Mouse (Mus musculus) gastrocnemius, postnatal 4 days (tissue): ENCODE data around the gene Ephb1. TPM values are rescaled to one million over a fixed set of nuclear protein-coding genes. Genes with fewer than 3 reads are reported as not detected.

Experiments used
- DNase-seq, 2 experiments: peaks; one replicate each; pipeline ENCODE4 v3.0.0; 2021 to 2022; ENCODE audit warnings: low spot score in 2 of 2, mixed read lengths in 2 of 2
- total RNA-seq, 2 experiments: library from RNA; stranded (reverse); gene quantifications; 2 replicates each; pipeline ENCODE4 v1.2.3; 2021

Gene Ephb1
- total RNA-seq, 2 experiments from 2014 or later, result 4.9 to 5.4 TPM

DNA sequence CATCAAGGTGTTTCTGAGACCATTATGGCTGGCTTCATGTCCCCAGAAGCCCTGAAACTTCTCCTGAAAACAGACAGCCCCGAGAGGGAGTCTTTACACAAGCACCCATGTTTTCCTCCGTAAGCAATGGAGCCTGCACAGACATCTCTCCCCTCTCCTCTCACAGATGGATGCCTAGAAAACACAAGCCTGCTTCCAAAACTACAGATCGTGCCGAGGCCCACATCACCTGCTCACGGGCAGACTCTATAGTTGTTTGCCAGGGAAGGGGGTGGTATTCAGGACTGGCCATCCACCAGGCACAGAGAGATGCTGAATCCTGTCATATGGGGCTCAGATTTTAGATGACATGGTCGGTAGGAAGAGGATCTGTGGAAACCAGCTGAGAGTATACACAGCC is 98.7 kb downstream of the Ephb1 start:
- DNase-seq, result no peak

DNA sequence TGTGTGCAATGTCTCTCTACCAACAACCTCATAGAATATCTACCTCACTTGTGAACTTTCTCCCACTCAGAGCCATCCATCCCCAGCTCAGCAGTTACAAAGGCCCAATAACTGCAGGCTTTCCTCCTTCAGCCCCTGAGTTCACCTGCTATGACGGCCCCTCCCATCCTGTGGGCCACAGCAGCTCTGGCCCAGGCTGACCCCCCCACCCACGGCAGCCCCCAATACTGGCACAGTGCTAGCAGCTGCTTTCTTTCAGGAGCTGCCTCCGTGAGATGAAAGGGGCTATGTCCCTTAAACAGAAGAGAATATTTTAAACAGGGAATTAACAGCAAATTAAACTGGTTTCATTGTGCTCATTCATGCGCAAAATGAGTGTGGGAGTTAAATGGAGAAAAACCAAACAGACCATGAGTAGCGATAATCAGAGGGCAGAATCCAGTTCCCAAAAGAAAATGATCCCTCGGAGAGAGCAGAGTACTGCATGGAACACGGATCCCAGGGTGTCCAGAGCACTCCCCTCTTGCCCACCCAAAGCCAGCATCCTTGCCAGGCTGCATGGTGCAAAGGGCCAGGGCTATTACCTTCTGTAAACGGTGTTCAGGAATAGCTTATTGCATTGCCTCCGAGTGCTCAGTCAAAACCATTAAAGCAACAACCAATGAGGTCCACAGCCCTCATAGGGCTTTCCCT is 105.2 kb downstream of the Ephb1 start:
- no peak for DNase-seq

DNA sequence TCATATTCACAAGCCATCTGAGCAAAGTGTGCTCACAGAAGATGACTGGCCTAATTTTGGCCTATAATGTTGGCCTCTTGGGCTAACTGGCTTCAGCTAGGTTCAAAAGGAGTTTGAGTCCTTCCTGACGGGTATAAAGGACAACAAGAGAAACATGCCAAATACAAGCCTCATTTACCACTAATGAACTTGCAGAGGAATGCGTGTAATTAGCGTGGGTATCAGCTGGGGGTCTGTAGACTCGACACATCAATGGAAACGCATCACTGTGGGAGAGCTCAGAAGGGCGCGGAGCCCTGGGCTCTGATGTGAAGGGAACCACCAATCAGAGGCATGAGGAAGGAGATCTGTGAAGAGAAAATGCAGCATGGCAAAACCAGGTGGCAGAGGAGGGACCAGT is 108.9 kb downstream of the Ephb1 start:
- no peak for DNase-seq

DNA sequence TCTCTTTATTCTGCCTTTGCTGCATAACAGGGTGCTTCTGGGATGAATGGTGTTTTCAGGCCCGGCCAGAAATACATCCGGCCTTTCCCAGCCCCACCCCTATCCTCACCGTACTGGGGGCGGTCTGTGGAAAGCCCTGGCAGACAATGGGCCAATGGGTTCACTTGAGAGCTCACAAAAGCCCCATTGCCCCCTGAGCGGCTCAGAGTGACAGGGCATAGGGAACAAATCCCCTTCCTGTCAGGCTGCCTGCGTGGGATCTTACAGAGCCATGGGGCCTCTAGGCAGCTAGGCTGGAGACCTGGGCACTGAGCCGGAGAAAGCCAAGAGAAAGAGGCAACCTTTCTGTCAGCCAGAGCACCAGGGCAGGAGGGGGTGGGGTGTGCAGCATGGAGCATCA is 111.2 kb downstream of the Ephb1 start:
- DNase-seq, result no peak

DNA sequence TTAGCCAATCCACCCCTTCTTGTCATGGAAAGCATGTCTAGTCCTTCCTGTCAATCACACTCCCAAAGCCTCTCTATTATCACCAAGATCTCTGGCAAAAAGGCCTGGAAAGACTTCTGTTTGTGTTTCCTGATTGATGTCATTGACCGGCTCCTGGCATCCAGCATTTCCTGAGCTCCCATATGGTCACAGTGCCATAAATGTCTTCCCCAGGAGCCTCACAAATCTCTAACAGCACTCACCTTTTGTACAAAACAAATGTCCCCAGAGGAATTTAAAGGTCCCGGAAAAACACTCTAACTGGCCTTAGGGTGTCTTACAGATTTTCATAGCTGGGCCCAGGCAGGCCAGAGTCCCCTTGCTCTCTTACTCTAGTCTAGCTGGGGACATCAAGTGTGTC is 112.9 kb downstream of the Ephb1 start:
- DNase-seq, result no peak

DNA sequence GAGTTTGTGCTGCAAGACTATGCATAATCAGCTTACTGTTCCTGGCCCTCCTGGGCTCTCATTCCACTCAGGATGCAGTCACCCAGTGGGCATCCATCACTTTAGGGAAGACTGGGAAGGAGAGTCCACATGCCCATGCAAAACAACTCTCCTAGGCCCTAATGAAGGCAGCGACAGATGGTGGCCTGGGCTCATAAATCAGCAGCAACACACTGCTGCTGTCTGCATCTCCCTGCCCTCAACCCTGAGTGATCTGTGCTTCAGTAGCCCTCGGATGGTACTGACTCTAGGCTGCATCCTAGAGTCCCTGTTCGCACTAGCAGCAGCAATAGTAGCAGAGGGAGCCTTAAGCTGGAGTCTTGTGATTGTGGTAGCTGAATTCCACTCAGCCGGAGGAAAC is 114.3 kb downstream of the Ephb1 start:
- DNase-seq, result no peak

DNA sequence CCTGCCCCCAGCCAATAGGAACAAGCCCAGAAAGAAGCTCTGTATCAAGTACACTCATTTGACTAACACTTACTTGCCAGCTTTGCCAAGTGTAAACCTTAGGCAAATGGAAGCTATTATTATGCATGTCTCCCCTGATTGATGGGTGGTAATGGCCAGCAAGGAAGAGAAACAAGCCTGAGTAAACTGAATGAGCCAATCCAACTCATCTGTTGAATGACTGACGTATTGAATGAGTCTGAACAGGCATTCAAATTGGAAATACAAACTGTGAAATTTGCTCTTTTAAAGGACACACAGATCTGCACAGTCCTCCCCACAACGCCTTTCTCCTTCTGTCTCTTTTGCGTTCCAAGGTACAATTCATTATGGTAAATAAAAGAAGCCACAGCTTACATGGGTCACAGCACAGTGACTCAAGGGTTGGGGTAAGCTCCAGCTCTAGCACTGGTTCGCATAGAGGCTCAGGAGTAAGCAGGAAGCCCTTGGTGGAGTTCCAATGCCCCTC is 119.0 kb downstream of the Ephb1 start:
- no peak for DNase-seq

DNA sequence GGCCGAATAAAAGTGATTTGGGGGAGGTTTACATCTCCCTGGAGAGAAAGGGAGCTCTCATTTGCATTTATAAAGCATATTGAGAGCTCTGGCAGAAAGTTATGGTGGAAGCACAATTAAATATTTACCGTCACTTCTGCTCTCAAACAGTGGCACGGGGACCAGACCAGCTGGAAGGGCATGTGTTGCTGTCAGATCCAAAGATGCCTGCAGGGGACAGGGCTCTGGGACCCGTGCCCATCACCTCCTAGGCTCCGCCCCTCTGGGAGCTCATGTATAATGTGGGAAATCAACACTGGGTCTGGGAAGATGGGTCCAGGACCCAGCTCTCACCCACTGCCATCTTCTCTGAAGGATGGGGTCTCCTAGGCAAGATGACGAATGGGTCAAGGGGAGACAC is 123.2 kb downstream of the Ephb1 start:
- no peak for DNase-seq

DNA sequence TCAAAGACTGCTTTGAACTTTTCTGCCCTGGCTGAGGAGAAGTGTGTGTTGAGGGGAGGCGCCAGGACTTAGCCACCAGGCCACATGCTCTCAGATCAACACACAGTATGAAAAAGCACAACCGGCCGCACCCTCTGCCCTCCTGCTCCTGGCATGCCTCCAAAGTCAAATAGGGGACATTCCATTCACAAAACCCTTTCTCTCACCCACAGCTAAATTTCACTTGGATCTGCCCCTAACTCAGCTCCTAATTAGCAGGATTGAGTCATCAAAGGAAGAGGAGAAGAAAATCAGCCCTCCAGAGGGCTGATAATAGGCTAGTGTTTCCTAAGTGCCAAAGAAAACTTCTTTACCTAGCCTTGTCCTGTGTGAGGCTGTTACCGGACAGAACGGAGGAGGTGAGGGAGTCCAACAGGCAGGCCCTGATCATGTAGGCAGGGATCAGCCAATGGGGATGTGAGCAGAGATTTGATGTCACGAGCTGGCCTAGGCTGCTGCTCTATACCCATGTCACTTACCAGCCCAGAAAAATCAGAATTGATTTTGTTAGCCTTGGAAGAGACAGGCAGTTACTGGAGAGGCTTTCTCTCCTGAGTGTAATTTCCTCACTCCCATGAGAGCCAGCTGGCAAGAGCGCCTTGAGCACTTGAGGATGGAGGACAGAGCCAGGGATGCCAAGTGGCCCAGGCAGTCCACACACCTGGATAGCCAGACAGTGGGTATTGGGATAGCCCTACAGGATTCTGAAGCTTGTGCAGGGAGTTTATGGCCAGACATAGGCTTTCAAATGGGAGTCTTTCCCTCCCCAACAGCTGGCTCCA is 137.5 kb downstream of the Ephb1 start:
- no peak for DNase-seq

DNA sequence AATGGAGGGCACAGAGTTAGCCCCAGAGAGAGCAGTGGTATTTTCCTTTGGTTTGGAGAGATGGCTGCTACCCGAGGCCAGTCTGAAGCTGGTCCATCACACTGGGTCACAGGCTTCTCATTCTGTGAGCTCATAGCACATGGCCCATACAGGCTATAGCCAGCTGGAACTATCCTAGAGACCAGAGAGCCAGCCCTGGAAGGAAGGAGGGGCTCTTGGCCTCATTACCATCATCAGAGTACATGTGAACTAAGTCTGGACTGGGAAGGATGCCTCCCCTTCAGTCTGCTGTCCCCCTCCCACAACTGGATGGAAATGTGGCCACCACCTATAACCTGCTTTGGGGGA is 142.5 kb downstream of the Ephb1 start:
- no peak for DNase-seq

DNA sequence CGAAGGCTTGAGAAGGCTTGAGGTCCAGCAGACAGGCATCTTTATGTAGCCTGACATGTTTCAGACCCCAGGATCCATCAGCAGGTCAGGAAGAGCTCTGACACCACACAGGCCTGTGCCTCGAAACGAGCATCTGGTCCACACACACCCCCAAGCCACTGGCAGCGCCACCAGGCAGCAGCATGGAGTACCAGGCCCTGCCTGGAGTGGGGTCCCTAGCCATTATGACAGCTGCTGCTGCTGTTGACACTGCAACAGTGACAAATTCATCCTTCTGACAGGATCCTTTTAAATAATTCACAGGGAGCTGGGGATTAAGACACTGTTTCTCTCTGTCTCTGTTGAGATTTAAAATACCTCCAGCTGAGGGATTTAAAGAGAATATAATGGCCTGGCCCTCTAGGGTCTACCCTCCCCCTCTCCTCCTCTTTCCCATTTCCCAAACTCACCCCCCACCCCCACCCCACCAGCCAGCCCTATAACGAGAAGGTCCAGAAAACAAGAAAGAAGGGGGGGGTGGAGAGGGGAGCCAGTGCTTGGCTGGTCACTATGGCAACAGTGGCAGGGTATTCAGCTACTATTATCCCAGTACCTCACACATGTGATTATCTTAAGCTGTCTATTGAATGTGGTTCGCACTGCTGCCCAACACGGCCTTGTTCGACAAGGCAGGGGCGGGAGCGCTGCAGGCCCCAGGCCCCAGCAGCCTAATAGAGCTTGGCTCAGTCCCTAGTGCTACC is 143.0 kb downstream of the Ephb1 start:
- no peak for DNase-seq

DNA sequence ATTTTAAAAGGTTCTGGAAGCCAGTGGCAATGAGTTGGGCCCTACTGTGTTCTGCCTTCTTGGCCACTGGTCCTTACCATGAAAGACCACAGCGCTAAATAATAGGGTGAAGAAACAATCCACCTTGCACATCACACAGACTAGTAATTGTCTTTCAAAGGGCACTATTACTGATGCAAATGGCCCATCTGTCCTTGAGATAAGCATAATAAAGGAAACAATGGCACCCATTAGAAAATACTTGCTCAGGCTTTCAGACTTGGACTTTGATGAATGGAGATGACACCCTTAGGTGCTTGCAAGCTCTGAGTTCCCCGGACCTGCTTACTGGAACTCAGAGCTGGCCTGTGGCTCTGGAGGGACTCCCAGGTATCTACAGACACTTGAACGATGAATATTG is 149.0 kb downstream of the Ephb1 start:
- no peak for DNase-seq

DNA sequence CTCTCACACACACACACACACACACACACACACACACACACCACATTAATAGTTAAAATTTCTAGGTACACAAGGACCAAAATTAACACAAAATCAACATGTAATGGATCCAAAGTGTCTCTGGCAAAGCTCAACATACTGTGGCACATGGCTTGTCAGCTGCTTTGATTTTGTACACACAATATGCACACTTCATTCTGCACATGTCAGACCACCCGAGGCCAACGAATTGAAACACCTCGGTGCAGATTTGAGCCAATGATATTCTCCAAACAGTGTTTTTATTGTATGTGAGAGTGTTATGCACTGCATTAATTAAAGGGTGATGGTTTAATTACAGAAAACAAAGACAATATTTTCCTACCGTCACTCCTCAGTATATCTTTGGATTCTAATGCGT is 152.6 kb downstream of the Ephb1 start:
- no peak for DNase-seq

DNA sequence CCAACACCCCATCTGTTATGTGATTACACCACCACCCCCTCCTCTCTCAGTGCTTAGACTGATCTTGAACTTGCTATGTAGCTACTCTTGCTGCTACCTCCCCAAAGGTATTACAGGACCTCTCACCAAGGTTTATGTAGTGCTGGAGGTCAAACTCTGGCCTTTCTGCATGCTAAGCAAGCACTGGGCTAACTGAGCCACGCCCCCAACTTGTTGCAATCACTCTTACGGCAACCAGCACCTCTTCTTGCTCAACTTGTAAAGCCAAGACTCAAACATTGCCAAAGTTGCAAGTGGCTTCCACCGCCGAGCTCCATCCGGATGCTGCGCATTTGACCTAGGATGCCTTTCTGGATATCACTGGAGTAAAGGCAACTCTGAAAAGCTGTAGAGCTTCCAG is 157.6 kb downstream of the Ephb1 start:
- DNase-seq, result no peak

DNA sequence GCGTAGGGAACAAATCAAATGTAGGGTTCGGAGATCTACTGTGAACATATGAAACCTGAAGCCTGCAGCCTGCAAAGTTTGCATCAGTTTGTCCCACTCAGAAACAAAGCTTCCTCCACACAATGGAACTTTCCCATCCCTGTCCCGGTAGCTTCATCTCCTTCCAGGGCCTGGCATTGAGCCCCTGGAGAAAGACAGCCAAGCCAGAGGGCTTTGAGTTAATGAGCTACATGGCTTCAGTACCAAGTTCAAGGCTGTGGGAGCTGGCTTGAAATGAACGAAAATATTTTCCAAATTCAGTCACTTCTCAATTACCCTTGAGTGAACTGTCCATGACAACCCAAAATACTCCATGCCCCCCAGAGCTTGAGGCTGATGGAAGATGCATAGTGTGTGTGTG is 160.4 kb downstream of the Ephb1 start:
- DNase-seq, result no peak

DNA sequence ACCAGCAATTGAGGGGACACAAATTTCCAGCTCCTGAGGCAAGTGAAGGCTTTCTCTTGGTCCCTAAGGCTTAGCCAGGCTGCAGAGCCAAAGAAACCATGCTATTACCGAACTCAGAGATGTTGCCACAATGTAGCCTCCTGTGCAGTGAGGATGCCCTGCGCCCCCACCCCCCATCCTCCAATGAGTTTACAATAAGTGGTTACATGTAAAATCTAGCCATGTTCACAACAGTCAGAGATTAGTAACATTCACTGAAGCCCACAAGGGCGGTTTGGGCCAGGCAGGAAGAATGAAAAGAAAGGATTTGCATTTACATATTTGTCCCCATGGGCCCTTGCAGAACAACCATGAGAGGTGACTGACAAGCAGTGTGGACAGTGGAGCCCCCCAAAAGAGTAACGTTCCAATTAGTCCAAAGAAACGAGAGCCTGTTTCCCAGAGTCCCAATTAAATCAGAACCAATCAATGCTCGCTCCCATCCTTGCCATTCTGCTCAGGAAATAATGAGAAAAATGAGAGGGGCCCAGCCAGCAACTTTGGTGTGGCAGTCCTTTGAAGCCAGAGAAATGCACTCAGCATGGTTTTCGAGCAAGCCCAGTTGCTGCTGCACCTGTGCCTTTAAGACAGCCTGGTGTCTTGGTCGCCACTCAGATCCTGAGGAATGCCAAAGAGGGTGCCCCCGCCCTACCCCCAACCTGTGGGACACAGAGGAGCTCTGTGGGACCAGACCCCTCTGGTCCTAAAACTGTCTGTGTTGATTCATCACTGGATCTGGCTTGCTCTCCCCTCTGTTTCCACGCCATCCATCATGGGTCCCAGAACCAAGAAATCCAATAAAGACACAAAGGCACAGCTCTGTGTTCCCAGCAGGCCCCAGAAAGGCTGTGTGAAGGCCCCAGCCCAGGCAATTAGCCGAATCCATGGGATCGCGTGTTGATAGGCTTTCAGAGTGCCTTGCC is 161.5 kb downstream of the Ephb1 start:
- no peak for DNase-seq

DNA sequence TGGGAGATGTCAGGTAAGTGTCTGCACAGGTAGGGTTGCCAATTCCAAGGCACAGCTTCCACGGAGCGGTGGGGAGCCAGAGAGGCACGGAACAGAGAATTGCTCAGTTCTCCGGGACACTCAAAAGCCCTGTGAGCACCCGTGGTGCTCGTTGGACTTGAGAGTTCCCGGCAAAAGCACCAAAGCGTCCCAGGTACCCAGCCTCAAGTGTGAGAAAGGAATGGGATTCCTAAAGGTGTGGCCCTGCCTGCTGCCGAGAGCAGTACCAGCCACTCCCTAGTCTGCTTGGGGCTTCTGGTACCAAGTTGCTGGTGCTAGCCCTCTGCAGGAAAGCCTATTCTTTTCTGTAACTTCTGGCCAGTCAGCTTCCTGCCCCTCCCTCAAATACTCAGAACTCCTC is 164.4 kb downstream of the Ephb1 start:
- DNase-seq, result no peak

DNA sequence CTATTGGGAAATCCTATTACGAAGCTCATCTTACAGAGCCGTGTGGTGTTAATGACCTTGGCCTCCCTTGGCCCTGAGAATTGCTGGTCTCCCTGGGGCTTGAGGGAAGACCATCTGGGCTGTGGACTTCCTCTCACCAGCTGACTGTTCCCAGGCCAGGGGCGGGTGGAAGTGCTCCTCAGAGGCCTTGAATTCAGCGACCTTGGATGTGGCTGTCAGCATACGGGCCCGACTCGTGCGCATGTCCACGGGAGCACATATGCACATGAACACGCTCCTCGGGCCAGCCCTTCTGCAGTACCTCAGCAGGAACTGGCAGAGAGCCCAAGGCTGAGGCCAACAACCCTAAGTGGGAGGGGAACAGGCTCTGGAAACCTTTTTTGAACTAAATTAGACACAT is 165.1 kb downstream of the Ephb1 start:
- peak in 1 of 2 experiments; percentile 46 for DNase-seq

DNA sequence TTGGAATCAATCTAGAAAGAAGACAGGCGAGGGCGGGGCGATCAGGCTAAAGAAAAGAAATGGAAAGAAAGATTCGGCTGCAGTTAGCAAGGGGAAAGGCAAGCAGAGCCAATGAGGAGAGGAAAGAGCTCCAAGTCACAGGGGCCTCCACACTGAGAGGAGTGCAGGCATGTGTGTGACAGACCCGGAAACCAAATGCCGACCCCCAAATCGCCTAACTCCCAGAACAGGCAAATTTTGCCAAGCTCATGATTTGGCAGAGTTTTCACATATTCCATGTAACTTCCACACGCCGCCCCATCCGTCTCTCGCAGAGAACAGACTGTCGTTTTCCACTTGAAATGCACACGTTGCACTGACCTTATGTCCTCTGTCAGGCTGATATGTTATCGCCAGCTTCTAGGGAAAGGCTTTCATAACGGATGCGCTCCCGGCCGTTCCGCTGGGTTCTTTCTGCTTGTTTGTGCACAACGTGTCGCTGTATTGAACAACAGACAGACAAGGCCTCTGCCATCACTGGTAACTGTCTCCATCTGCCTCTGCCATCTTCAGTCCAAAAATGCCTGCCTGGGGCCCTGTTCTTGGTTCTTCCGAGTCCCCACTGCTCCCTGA is 170.7 kb downstream of the Ephb1 start:
- DNase-seq, result no peak

DNA sequence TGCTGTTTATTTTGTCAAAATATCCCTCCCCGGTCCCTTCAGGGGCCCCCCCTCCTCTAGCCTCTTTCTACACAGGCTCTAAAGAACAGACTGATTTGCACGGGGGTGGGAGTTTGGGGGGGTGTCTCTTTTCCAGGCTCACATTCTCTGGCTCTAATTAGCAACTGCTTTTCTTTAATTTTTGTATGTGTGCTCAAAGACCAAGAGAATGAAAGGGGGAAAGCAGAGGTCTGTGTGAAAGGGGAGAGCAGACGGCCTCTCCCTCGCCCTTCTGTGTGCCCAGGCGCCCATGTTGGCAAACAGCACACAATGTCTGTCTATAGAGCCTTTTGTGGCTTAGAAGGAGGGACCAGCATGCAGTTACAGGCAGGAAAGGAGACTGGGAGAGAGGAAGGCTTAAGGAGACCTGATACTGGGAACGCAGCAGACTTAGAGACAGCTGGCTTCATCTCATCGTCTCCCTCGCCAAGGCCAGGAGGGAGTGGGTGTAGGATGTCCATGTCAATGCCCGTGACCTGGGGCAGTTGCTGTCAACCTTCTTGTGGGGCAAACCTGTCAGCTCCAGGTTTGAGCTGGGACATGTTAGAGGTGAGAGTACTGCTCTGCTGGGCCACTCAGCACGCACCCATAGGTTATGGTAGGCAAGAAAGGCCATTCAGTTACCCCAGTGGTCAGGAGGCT is 172.5 kb downstream of the Ephb1 start:
- no peak for DNase-seq
